Mouse (Mus musculus): ENCODE data around the gene Nr5a1. TPM values are rescaled to one million over a fixed set of nuclear protein-coding genes. Genes with fewer than 3 reads are reported as not detected.

Nr5a1 gene
- total RNA-seq, 2 experiments from 2014 or later, result not detected

GRCm38 (mm10) chr2:38705036-38705435 is 9.3 kb downstream of the Nr5a1 start:
- no peak for DNase-seq (ENCODE audit: low spot score in 2 of 2)

GRCm38 (mm10) chr2:38704336-38704735 is 10.0 kb downstream of the Nr5a1 start:
- no peak for DNase-seq (ENCODE audit: low spot score in 2 of 2)

GRCm38 (mm10) chr2:38700177-38700576 is 14.2 kb downstream of the Nr5a1 start:
- DNase-seq (ENCODE audit: low spot score in 2 of 2), result no peak

- DNase-seq (ENCODE audit: low spot score in 2 of 2), result no peak
Observed at GRCm38 (mm10) chr2:38698623-38699022, 15.7 kb downstream of the Nr5a1 start.

- no peak for DNase-seq (ENCODE audit: low spot score in 2 of 2)
Observed at GRCm38 (mm10) chr2:38697128-38698120, 16.9 kb downstream of the Nr5a1 start.

GRCm38 (mm10) chr2:38695770-38696169 is 18.6 kb downstream of the Nr5a1 start:
- no peak for DNase-seq (ENCODE audit: low spot score in 2 of 2)

- no peak for DNase-seq (ENCODE audit: low spot score in 2 of 2)
Observed at GRCm38 (mm10) chr2:38691542-38691941, 22.8 kb downstream of the Nr5a1 start.

GRCm38 (mm10) chr2:38689881-38690280 is 24.5 kb downstream of the Nr5a1 start:
- no peak for DNase-seq (ENCODE audit: low spot score in 2 of 2)

- DNase-seq (ENCODE audit: low spot score in 2 of 2), result peak in 1 of 2 experiments; percentile 62
Observed at GRCm38 (mm10) chr2:38688791-38689520, 25.4 kb downstream of the Nr5a1 start.

GRCm38 (mm10) chr2:38685746-38686145 is 28.6 kb downstream of the Nr5a1 start:
- no peak for DNase-seq (ENCODE audit: low spot score in 2 of 2)

- DNase-seq (ENCODE audit: low spot score in 2 of 2), result no peak
Observed at GRCm38 (mm10) chr2:38683083-38683482, 31.3 kb downstream of the Nr5a1 start.

- DNase-seq (ENCODE audit: low spot score in 2 of 2), result no peak
Observed at GRCm38 (mm10) chr2:38682209-38682608, 32.1 kb downstream of the Nr5a1 start.

- no peak for DNase-seq (ENCODE audit: low spot score in 2 of 2)
Observed at GRCm38 (mm10) chr2:38678947-38679346, 35.4 kb downstream of the Nr5a1 start.

GRCm38 (mm10) chr2:38675366-38675969 is 38.9 kb downstream of the Nr5a1 start:
- no peak for DNase-seq (ENCODE audit: low spot score in 2 of 2)

- DNase-seq (ENCODE audit: low spot score in 2 of 2), result no peak
Observed at GRCm38 (mm10) chr2:38672496-38672895, 41.8 kb downstream of the Nr5a1 start.

GRCm38 (mm10) chr2:38668802-38669580 is 45.4 kb downstream of the Nr5a1 start:
- DNase-seq (ENCODE audit: low spot score in 2 of 2), result no peak

GRCm38 (mm10) chr2:38661398-38661797 is 52.9 kb downstream of the Nr5a1 start:
- no peak for DNase-seq (ENCODE audit: low spot score in 2 of 2)

- peak; percentile 75 to 80 for DNase-seq (ENCODE audit: low spot score in 2 of 2)
Observed at GRCm38 (mm10) chr2:38658338-38658836, 56.0 kb downstream of the Nr5a1 start.

GRCm38 (mm10) chr2:38653694-38654093 is 60.6 kb downstream of the Nr5a1 start:
- DNase-seq (ENCODE audit: low spot score in 2 of 2), result no peak

- DNase-seq (ENCODE audit: low spot score in 2 of 2), result no peak
Observed at GRCm38 (mm10) chr2:38653293-38653619, 61.1 kb downstream of the Nr5a1 start.

All from layer of hippocampus, adult 18-20 months (tissue).